Mouse (Mus musculus) kidney, postnatal 14 days (tissue): ENCODE results near the gene Lztfl1.
"Not testable (repeated sequence)": the region's sequence is repeated elsewhere in the genome, so short reads cannot be mapped to it uniquely, and the experiment has no call there.

Experiments
- DNase-seq: peaks from one replicate; pipeline ENCODE4 v3.0.0; 2022; ENCODE audit warnings: mixed read lengths

Lztfl1 gene

DNA sequence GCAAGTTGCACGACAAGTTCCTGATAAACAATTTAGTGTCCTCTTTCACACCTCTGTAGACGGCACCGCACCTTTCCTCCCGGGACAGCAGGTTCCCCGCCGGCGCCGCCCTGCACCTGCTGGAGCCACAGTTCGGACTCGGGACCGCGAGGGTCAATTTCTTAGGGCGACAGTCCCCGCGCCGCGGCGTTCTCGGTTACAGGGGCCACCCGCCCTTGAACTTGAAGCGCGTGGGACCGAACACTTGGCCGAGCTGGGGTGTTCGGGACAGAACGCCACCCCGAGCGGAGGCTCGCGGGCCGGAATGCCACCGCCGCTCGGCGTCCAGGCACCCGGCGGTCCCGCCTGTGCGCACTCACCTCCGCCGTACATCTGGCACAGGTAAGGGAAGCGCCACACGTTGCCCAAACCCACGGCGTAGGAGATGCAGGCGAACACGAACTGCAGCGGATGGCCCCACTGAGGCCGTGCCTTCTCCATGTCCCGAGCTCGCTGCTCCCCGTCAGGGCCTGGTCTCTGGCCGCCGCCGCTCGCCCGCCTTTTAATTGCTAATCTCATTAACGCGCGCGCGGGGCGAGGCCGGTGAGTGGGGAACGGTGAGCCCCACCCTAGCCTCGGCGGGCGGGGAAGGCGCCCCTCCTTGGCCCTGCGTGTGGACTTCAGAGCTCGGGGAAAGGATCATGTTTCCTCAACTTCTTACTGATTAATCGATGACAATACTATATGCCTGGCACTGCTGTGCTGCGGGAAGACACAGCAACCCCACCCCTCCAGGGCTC lies 39.0 kb downstream of the Lztfl1 start, which contains the start of the genes Ccr9 and Slc6a20a:
Gene Ccr9 (plus strand): TSS at position 113 of the 779 bp plus-strand sequence.
Gene Slc6a20a (minus strand): TSS at position 559 of the 779 bp plus-strand sequence.
- DNase-seq, result peak; percentile 78

DNA sequence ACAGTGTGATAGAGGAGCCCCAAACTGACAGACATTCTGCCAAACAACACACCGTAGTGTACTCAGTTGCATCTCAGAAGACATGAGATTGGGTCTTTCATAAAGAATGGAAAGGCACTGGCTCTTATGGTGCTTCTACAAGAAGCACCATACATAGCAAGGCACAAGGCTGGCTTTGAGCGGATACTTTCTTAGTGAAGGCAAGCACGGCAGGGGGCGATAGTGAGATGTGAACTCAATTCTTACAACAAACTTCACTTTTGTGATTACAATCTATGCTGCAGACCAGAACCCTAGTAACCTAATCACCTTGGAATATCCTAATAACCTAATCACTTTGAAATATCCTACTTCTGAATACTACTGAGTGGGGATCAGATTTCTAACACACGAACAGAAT lies 51.9 kb downstream of the Lztfl1 start:
- DNase-seq, result peak; percentile 52

DNA sequence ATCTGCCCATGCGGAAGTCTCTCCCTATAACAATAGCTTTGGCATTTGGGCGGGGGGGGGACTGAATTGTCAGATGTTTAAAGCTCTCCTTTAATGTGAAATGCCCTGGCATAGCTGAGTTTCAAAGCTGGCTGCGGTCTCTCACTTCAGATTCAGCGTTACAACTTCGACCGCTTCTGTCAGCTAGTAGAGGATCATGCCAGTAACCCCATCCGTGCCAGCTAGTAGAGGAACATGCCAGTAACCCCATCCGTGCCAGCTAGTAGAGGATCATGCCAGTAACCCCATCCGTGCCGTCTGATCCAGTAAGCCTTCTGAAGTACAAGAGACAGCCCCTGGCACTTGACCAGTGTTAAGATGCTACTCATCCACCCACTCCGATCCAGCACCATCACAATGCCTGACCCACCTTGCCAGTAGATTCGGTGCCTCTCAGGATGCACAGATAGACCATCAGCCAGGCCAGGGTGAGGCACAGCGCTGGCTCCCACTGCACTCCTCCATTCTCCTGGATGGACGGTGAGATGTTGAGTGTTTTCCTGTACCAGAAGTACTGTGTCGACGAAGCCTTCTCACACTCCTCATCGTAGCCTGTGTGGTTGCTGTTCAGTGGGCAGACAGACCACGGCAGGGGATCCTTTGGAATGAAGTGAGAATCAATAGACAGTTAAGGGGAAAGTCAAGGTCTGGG lies 57.4 kb downstream of the Lztfl1 start:
- DNase-seq, result not testable (repeated sequence)

DNA sequence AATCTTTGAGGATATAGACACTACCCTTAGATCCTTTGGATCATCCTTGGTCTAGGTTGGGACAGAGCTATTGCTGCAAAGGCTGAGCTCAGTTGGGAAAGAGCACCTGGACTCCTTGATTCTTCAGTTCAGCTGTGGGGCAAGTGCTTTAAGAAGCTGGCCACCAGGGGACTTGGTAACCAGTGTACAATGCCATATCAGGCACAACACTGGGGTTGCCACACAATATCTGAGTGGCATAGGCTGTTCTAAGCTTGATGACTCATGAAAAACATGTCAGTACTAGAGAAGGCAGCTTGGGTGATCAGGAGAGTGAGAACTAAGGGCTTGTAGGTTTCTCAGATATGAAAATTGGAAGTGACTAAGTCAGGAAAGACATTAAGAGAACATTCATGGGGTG lies 58.5 kb downstream of the Lztfl1 start:
- DNase-seq, result no peak

DNA sequence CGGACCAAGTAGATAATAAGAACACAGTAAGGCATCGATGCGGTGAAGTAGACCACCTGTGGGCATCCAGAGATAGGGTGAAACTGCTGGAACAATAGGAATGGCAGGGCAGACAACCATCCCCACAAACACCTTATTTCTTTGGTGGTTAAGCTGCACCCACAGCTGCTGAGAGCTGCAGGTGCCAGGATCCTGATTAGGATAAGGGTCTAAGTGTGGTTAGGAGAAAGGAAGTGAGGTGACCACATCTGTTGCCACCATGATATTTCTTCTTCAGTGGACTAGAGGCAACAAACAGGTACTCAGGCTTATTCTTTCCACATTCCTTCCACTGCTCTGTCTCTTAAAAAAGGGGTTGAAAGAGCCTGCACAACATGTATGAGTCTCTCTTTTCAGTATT lies 60.0 kb downstream of the Lztfl1 start:
- DNase-seq, result no peak

DNA sequence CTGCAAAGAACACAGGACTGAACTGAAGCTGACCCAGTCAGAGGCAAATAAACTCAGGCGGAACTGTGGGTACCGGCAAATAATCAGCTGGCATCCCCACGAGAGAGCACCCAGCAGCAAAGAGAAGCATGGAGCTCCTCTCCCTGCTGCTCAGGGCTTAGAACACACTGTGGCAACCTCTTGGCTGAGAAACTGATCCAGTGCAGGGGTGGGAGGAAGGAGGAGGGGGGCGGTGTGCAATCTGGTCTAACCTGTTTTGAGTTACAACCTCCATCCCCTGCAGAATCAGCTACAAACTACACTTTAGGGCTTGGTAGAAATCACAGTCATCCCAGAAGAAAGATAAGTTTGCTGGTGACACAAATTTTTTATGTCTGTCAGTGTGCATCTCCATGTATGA lies 66.1 kb downstream of the Lztfl1 start:
- DNase-seq, result no peak

DNA sequence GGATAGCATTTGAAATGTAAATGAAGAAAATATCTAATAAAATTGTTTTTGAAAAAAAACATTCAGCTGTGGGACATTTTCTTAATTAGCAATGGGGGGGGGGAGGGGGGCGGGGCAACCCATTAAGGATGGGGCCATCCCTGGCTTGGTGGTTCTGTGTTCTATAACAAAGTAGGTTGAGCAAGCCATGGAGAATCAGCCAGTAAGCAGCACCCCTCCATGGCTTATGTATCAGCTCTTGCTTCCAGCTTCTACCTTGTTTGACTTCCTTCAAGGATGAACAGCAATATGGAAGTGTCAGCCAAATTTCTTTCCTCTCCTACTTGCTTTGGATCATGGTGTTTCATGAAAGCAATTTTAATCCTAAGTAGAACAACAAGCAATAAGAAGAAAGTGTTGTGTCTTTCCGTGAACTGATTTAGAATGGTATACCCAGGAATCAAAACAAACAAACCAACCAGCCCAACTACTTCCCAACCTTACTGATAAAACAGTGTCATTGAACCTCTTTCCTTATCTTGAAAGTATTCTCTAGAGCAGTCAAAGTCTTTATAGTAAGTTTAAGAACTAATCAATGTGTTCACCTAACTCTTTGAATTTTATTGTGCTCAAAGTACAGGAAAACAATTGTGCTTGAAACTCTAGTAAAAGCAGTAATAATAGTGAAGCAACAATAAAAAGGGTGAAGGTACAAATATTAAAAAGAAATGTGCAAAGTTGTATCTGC lies 67.5 kb downstream of the Lztfl1 start:
- no peak for DNase-seq
